Mouse (Mus musculus) stomach, postnatal 0 days (tissue): ENCODE results near the gene Palm.

Experiments used
- CTCF ChIP-seq: IDR thresholded peaks from 2 replicates; pipeline ENCODE4 v1.5.1; 2016; ENCODE audit warnings: antibody characterized with exemption, low read depth, mild to moderate bottlenecking, moderate library complexity
- EP300 ChIP-seq: optimal IDR thresholded peaks from 2 replicates; pipeline ENCODE3; 2016; ENCODE audit warnings: antibody characterized with exemption

GRCm38 (mm10) chr10:79780664-79781015, 12.7 kb upstream of the Palm start:
- TF ChIP-seq CTCF (no peak), EP300 (no peak)
